Mouse (Mus musculus) liver, embryonic 15.5 days (tissue): ENCODE data around the gene Phf3. TPM values are rescaled to one million over a fixed set of nuclear protein-coding genes. Genes with fewer than 3 reads are reported as not detected.
"Not testable (repeated sequence)": the region's sequence is repeated elsewhere in the genome, so short reads cannot be mapped to it uniquely, and the experiment has no call there.

Source experiments
- ATAC-seq: fragments of 200-750 bp; cut with Nextera tagmentation; 2 replicates; pipeline ENCODE4 v1.8.0; 2017; ENCODE audit warnings: moderate number of reproducible peaks, mild to moderate bottlenecking, moderate library complexity; ENCODE audit not compliant: insufficient read depth
- H3K27ac ChIP-seq: fragments of 300-500 bp; sonication (generic); replicated peaks from 2 replicates; pipeline ENCODE4 v1.5.1; 2015; ENCODE audit warnings: mild to moderate bottlenecking, inconsistent platforms
- H3K27me3 ChIP-seq: fragments of 300-500 bp; sonication (generic); 2 replicates; pipeline ENCODE4 v1.6.1; 2015; ENCODE audit warnings: mild to moderate bottlenecking, inconsistent platforms
- H3K36me3 ChIP-seq: fragments of 300-500 bp; sonication (generic); replicated peaks from 2 replicates; pipeline ENCODE4 v1.6.1; 2015; ENCODE audit warnings: moderate library complexity, mild to moderate bottlenecking, inconsistent platforms
- H3K4me1 ChIP-seq: fragments of 300-500 bp; sonication (generic); replicated peaks from 2 replicates; pipeline ENCODE4 v1.6.1; 2015; ENCODE audit warnings: inconsistent platforms
- H3K4me2 ChIP-seq: fragments of 300-500 bp; sonication (generic); 2 replicates; pipeline ENCODE4 v1.6.1; 2015; ENCODE audit warnings: moderate library complexity, mild to moderate bottlenecking, inconsistent platforms
- H3K4me3 ChIP-seq: fragments of 300-500 bp; sonication (generic); replicated peaks from 2 replicates; pipeline ENCODE4 v1.5.1; 2015; ENCODE audit warnings: mild to moderate bottlenecking, inconsistent platforms
- H3K9ac ChIP-seq: fragments of 300-500 bp; sonication (generic); 2 replicates; pipeline ENCODE4 v1.6.1; 2015; ENCODE audit warnings: moderate library complexity, mild to moderate bottlenecking, inconsistent platforms
- H3K9me3 ChIP-seq: fragments of 300-500 bp; sonication (generic); replicated peaks from 2 replicates; pipeline ENCODE4 v1.6.1; 2016; ENCODE audit warnings: inconsistent platforms
- WGBS: fragments of 180-500 bp; shearing (Covaris S2); methylation state at CpG from one replicate; pipeline ENCODE4 v1.1.7; 2015; ENCODE audit warnings: mixed read lengths; ENCODE audit not compliant: insufficient replicate concordance; 5-methylcytosine and 5-hydroxymethylcytosine counted together
- polyA plus RNA-seq: library from polyadenylated mRNA; unstranded; fragments of >200 nt; fragmentation: Nextera tagmentation; extraction: Ambion mirVana; gene quantifications from 2 replicates; pipeline ENCODE4 v1.2.1, GENCODE M21; 2015

Gene Phf3
- polyA plus RNA-seq, 1 experiment from 2014 or later = 13.7 TPM

DNA sequence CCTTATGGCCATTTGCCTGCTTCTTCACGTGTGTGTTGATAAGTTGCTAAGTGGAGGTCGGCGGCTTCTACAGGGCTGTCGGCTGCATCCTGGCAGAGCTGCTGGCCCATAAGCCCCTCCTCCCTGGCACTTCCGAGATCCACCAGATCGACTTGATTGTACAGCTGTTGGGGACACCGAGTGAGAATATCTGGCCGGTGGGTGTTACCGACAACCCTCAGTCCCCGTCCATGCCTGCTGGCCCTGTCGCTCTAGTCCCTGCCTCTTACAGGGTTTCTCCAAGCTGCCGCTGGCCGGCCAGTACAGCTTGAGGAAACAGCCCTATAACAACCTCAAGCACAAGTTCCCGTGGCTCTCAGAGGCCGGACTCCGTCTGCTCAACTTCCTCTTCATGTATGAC, 103.1 kb downstream of the Phf3 start:
- not testable (repeated sequence) for ATAC-seq, H3K9me3 ChIP-seq, H3K27me3 ChIP-seq, H3K4me2 ChIP-seq, H3K27ac ChIP-seq, H3K36me3 ChIP-seq, H3K4me1 ChIP-seq, H3K9ac ChIP-seq, H3K4me3 ChIP-seq
- WGBS = 62% methylated on average over 14 of the region's 16 CpGs

DNA sequence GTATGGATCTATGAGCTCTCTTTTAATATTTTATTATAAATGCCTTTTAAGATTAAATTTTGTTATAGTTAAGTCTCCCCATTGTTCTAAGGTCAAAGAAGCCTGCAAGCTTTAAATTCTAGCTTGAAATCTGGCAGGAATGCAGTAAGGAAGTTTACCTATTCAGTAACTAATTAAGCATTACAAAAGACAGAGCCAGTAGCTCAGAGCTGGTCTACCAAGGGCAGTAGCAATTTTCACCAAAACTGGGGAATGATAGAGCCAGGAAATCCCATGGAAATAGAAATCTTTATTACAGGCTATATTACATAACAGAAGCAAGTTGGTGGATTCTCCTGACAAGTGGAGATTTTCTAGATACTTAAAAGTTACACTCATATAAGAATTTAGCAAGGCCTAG, 116.9 kb downstream of the Phf3 start:
- Histone ChIP-seq H3K27me3 (no peaks in the 10 kb centered on the region), H3K27ac (no peak overlapping the region), H3K4me1 (no peaks in the 10 kb centered on the region), H3K9me3 (no peaks in the 10 kb centered on the region), H3K4me3 (no peak overlapping the region), H3K4me2 (no peak overlapping the region), H3K9ac (no peak overlapping the region), H3K36me3 (no peaks in the 10 kb centered on the region)
- ATAC-seq = no peak

DNA sequence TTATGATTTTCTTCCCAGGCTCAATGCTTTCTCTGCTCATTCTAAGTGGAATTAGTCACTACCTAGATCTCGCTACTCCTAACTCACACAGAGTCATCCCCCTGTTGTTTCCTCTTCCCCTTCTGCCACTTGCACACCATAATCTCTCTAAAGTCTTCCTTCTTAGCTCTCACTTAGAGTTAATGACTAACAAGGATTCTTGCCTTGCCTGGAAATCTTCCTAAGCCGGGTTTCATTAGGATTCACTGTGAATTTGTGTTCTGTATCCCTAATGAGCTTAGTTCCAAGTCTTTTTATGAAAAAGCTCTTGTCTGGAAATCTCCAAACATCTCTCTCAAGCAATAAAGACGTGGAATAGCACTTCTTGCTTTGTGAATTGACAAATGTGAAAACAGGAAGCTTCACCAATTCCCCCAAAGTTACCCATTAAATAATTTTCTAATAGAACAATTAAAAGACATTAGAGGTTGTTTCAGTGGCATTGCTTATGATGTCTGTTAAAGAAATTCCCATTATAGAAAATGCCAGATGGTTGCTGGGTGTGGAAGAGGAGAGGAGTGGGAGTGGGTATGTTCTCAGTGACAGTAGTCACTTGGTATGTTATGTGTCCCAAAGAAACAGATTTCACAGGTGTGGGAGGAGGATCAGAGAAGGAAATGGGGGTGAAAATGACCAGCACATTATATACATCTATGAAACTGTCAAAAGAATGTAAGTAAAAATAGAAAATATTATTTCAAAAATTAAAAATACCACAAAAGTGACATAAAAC, 118.1 kb downstream of the Phf3 start:
- 31% methylated on average over 3 of the region's 3 CpGs for WGBS
- H3K9ac ChIP-seq = no peak overlapping the region
- H3K4me1 ChIP-seq = no peaks in the 10 kb centered on the region
- no peaks in the 10 kb centered on the region for H3K9me3 ChIP-seq
- H3K27me3 ChIP-seq = no peaks in the 10 kb centered on the region
- no peak overlapping the region for H3K4me3 ChIP-seq
- H3K4me2 ChIP-seq = no peak overlapping the region
- H3K27ac ChIP-seq = no peak overlapping the region
- H3K36me3 ChIP-seq = no peaks in the 10 kb centered on the region
- no peak for ATAC-seq

Other genes with a start within 250 kb of the Phf3 start
- gene AC153137.1, start 104.0 kb upstream of the Phf3 start, polyA plus RNA-seq = not detected in 2 replicates